19 mouse cellular contexts compared by ENCODE assay signal in the genomic region with DNA sequence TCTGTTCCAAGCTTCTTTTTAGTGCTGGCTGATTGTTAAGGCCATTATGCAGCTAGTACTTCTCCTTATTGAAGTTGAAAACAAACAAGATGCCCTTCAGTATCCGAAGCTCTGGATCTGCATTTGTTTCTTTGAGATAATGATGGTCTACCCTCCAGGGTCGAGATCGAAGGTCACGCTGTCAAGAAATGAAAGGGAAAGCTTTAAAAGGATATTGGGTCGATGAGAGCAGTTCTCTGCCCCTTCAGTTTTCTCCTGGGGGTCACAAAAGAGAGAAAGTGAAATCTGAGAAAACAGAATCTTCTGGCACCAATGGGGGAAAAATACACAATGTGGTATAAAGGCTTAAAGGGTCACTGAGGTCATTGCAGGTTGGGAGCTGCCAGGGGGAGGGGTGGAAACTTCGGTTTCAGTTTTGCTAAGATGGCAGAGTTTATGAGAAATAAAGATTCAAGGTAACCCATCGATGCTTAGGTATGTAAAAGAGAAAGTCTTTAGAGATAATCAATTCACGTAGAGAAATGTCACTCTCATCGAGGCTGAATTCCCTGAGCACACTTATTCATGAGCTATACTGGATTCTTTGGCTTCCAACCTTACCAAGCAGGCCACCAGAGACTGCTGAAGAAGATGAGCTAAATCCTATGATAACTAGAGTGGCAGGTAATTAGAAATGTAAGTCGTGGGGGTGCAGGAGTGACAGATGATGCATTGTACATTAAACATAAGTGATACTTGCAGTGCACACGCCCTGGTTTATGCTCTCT.
DNase-seq lines count a peak whose midpoint lies in the region; ATAC-seq and TF ChIP-seq lines count a peak whose summit lies in the region.
"Had no signal": no experiment of that assay in that cellular context is flagged by ENCODE, and none has a peak within 500 bp of the region (broad histone marks: within the 10 kb centered on the region; RNA-seq: fewer than 3 reads in every experiment).

No protein-coding gene starts in this region.

- H3K36me3 ChIP-seq in midbrain, embryonic 12.5 days, result no peaks in the 10 kb centered on the region
- H3K36me3 ChIP-seq in midbrain, embryonic 15.5 days (replicated peaks), result no peaks in the 10 kb centered on the region
- no peaks in the 10 kb centered on the region for H3K36me3 ChIP-seq in midbrain, embryonic 14.5 days (ENCODE audit: control insufficient read depth, insufficient read depth, low read length)
- H3K36me3 ChIP-seq: embryonic facial prominence, embryonic 10.5 days; G1E; heart, embryonic 12.5 days; hindbrain, embryonic 13.5 days had no signal

- ATAC-seq in midbrain, embryonic 12.5 days (ENCODE audit: low FRiP score, low read depth), result peak; percentile 72
- no peak for ATAC-seq in midbrain, embryonic 15.5 days (replicated peaks)
- no peak for ATAC-seq in midbrain, embryonic 14.5 days (ENCODE audit: low FRiP score, low TSS enrichment)
- ATAC-seq: forebrain, embryonic 13.5 days; hindbrain, postnatal 0 days had no signal

- no peak overlapping the region for H3K4me3 ChIP-seq in midbrain, embryonic 12.5 days
- H3K4me3 ChIP-seq in midbrain, embryonic 15.5 days, result no peak overlapping the region
- H3K4me3 ChIP-seq in midbrain, embryonic 14.5 days (replicated peaks; ENCODE audit: low read depth, low read length), result no peak overlapping the region
- H3K4me3 ChIP-seq: embryonic facial prominence, embryonic 10.5 days; forebrain, embryonic 13.5 days; gastrocnemius, adult 2 months; heart, embryonic 12.5 days; hindbrain, embryonic 13.5 days had no signal

- H3K27ac ChIP-seq in midbrain, embryonic 12.5 days (replicated peaks), result no peak overlapping the region
- no peak overlapping the region for H3K27ac ChIP-seq in midbrain, embryonic 15.5 days
- H3K27ac ChIP-seq in midbrain, embryonic 14.5 days (replicated peaks; ENCODE audit: low read depth, low read length), result no peak overlapping the region
- H3K27ac ChIP-seq: embryonic facial prominence, embryonic 10.5 days; forebrain, embryonic 13.5 days; gastrocnemius, adult 2 months; hindbrain, embryonic 13.5 days; hindbrain, postnatal 0 days had no signal

- no peaks in the 10 kb centered on the region for H3K9me3 ChIP-seq in midbrain, embryonic 12.5 days
- no peaks in the 10 kb centered on the region for H3K9me3 ChIP-seq in midbrain, embryonic 15.5 days
- no peaks in the 10 kb centered on the region for H3K9me3 ChIP-seq in midbrain, embryonic 14.5 days (ENCODE audit: control insufficient read depth, low read length)
- H3K9me3 ChIP-seq: embryonic facial prominence, embryonic 10.5 days; forebrain, embryonic 13.5 days; G1E; heart, embryonic 12.5 days; hindbrain, embryonic 13.5 days had no signal

- H3K4me2 ChIP-seq in midbrain, embryonic 12.5 days (replicated peaks), result no peak overlapping the region
- no peak overlapping the region for H3K4me2 ChIP-seq in midbrain, embryonic 15.5 days
- H3K4me2 ChIP-seq in midbrain, embryonic 14.5 days (ENCODE audit: low read length), result no peak overlapping the region
- H3K4me2 ChIP-seq: forebrain, embryonic 13.5 days; heart, embryonic 12.5 days; hindbrain, embryonic 13.5 days had no signal

- no peaks in the 10 kb centered on the region for H3K4me1 ChIP-seq in midbrain, embryonic 12.5 days
- no peaks in the 10 kb centered on the region for H3K4me1 ChIP-seq in midbrain, embryonic 15.5 days
- H3K4me1 ChIP-seq in midbrain, embryonic 14.5 days (ENCODE audit: control insufficient read depth, insufficient read depth, low read length), result no peaks in the 10 kb centered on the region
- H3K4me1 ChIP-seq: forebrain, embryonic 13.5 days; heart, embryonic 12.5 days; hindbrain, embryonic 13.5 days had no signal

- peak; percentile 35 for DNase-seq in brain, embryonic 14.5 days (ENCODE audit: low read depth)
- peak; percentile 12 for DNase-seq in embryo, embryonic 11 days
- DNase-seq in midbrain, embryonic 14.5 days, result peak; percentile 2
- DNase-seq in heart, postnatal 10 days, result no peak
- no peak for DNase-seq in left cerebral cortex, adult 9 months (ENCODE audit: low spot score in 2 of 2)
- DNase-seq: adrenal gland, postnatal 10 days; cerebellum, adult 18-20 months; cerebellum, postnatal 10 days; gastrocnemius, adult 2 months; gastrocnemius, postnatal 25 days; heart, postnatal 36 days had no signal

- no peak overlapping the region for H3K9ac ChIP-seq in midbrain, embryonic 12.5 days (replicated peaks)
- no peak overlapping the region for H3K9ac ChIP-seq in midbrain, embryonic 15.5 days
- no peak overlapping the region for H3K9ac ChIP-seq in midbrain, embryonic 14.5 days (replicated peaks; ENCODE audit: low read length)
- H3K9ac ChIP-seq: forebrain, embryonic 13.5 days; heart, embryonic 12.5 days; hindbrain, embryonic 13.5 days had no signal

- H3K27me3 ChIP-seq in midbrain, embryonic 12.5 days, result no peaks in the 10 kb centered on the region
- no peaks in the 10 kb centered on the region for H3K27me3 ChIP-seq in midbrain, embryonic 15.5 days (replicated peaks)
- no peaks in the 10 kb centered on the region for H3K27me3 ChIP-seq in midbrain, embryonic 14.5 days (ENCODE audit: control insufficient read depth, insufficient read depth, low read length)
- H3K27me3 ChIP-seq: forebrain, embryonic 13.5 days; heart, embryonic 12.5 days; hindbrain, embryonic 13.5 days had no signal

- TF ChIP-seq POLR2A in brain, embryonic 14.5 days (IDR thresholded peaks at IDR 0.05; ENCODE audit: borderline replicate concordance, extremely low read depth, insufficient read depth, insufficient read length, poor library complexity, severe bottlenecking), result no peak

- 36% methylated on average over 11 of the region's 11 CpGs for WGBS in midbrain, embryonic 12.5 days
- WGBS in midbrain, embryonic 15.5 days, result 33% methylated on average over 11 of the region's 11 CpGs
- 34% methylated on average over 11 of the region's 11 CpGs for WGBS in midbrain, embryonic 14.5 days

- intact Hi-C loops in heart, postnatal 10 days (cut with DNase I), result no loop called here

- TF ChIP-seq CTCF in brain, embryonic 14.5 days (IDR thresholded peaks at IDR 0.05; ENCODE audit: borderline replicate concordance, extremely low read depth, insufficient read depth, insufficient read length), result no peak

Comparison
In these comparisons a context has a peak if more than half of its experiments do, and no peak if none do; other contexts are left out.
1. DNase-seq: peak in brain, embryonic 14.5 days (single experiment), embryo, embryonic 11 days (single experiment) and midbrain, embryonic 14.5 days (single experiment); none in heart, postnatal 10 days (0 of 2) and left cerebral cortex, adult 9 months (0 of 2).